25 mouse cellular contexts compared by ENCODE assay signal in the genomic region with DNA sequence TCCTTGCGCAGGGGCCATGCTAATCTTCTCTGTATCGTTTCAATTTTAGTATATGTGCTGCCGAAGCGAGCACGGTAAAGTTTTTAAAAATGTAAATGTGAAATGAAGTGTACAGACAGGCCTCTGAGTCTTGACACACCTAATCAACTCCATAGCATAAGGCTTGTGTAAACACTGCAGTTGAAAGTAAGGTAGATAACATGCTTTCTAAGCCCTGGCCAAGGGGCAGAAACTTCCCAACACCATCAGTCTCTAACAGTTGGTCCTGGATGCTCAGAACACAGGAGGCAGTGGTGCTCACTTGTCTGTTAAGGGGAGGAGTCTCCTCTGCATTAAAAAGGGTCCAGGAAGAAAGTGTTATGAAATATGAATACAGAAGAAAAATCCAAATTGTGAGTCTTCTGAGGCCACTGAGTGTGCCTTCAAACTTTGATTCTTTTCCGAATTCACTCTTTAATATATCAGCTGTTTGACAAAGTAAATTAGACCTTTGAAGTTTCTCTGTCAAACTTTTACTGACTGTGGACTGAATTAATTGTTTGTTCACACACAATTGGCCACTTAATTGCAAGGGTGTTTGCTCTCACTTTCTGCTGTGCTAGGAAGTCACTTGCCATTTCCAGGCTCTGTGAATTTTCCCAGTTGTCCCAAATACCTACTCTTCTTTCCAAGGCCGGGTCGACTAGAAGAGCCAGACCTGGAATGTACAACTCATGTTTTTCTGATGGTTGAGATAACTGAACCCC.
DNase-seq lines count a peak whose midpoint lies in the region; ATAC-seq and TF ChIP-seq lines count a peak whose summit lies in the region.
"Had no signal": no experiment of that assay in that cellular context is flagged by ENCODE, and none has a peak within 500 bp of the region (broad histone marks: within the 10 kb centered on the region; RNA-seq: fewer than 3 reads in every experiment).

No protein-coding gene starts in this region.

- H3K27me3 ChIP-seq in kidney, adult 2 months (replicated peaks; ENCODE audit: control insufficient read depth, insufficient read depth, low read length) = no peaks in the 10 kb centered on the region
- H3K27me3 ChIP-seq in lung, embryonic 15.5 days = no peaks in the 10 kb centered on the region
- H3K27me3 ChIP-seq in stomach, embryonic 16.5 days (ENCODE audit: control insufficient read depth, insufficient read depth, low read length) = no peaks in the 10 kb centered on the region
- H3K27me3 ChIP-seq: CH12.LX; embryonic facial prominence, embryonic 13.5 days; forebrain, embryonic 13.5 days; heart, embryonic 15.5 days; hindbrain, embryonic 13.5 days; Patski had no signal

- DNase-seq in kidney, adult 2 months = peak; percentile 53
- no peak for DNase-seq in kidney, adult 8-10 months
- no peak for DNase-seq in lung, adult 2 months
- no peak for DNase-seq in gastrocnemius, postnatal 25 days
- DNase-seq: adrenal gland, postnatal 14 days; cerebellum, adult 18-20 months; cerebellum, adult 9-11 months; cerebellum, postnatal 36 days; forebrain, postnatal 0 days; gastrocnemius, postnatal 10 days; heart, adult 2 months; heart, postnatal 14 days had no signal

- WGBS in kidney, adult 2 months = 76% methylated on average over 8 of the region's 8 CpGs
- 48% methylated on average over 8 of the region's 8 CpGs for WGBS in lung, embryonic 15.5 days
- 70% methylated on average over 8 of the region's 8 CpGs for WGBS in lung, adult 2 months
- 61% methylated on average over 8 of the region's 8 CpGs for WGBS in stomach, embryonic 16.5 days

- H3K4me3 ChIP-seq in kidney, adult 2 months (ENCODE audit: insufficient read depth, low read depth, low read length) = no peak overlapping the region
- no peak overlapping the region for H3K4me3 ChIP-seq in lung, embryonic 15.5 days
- no peak overlapping the region for H3K4me3 ChIP-seq in lung, adult 2 months (replicated peaks; ENCODE audit: extremely low read depth, low read depth, low read length)
- no peak overlapping the region for H3K4me3 ChIP-seq in stomach, embryonic 16.5 days (replicated peaks; ENCODE audit: low read length)
- H3K4me3 ChIP-seq: embryonic facial prominence, embryonic 13.5 days; forebrain, embryonic 13.5 days; heart, adult 2 months; heart, embryonic 15.5 days; hindbrain, embryonic 13.5 days had no signal

- H3K4me1 ChIP-seq in kidney, adult 2 months (ENCODE audit: control insufficient read depth, insufficient read depth, low read length) = peaks cover 9% of the 10 kb centered on the region
- H3K4me1 ChIP-seq in lung, embryonic 15.5 days = peaks cover 27% of the 10 kb centered on the region
- H3K4me1 ChIP-seq in lung, adult 2 months (ENCODE audit: control insufficient read depth, insufficient read depth, low read length) = peaks cover 13% of the 10 kb centered on the region
- peaks cover 10% of the 10 kb centered on the region for H3K4me1 ChIP-seq in stomach, embryonic 16.5 days (ENCODE audit: control insufficient read depth, insufficient read depth, low read length)
- H3K4me1 ChIP-seq: forebrain, embryonic 13.5 days; hindbrain, embryonic 13.5 days had no signal

- H3K9ac ChIP-seq in lung, embryonic 15.5 days = no peak overlapping the region
- no peak overlapping the region for H3K9ac ChIP-seq in stomach, embryonic 16.5 days (ENCODE audit: low read length)
- H3K9ac ChIP-seq: embryonic facial prominence, embryonic 13.5 days; forebrain, embryonic 13.5 days; forebrain, postnatal 0 days; heart, embryonic 15.5 days; hindbrain, embryonic 13.5 days had no signal

- H3K9me3 ChIP-seq in lung, embryonic 15.5 days = no peaks in the 10 kb centered on the region
- H3K9me3 ChIP-seq in stomach, embryonic 16.5 days (replicated peaks; ENCODE audit: control insufficient read depth, low read length) = no peaks in the 10 kb centered on the region
- H3K9me3 ChIP-seq: embryonic facial prominence, embryonic 13.5 days; forebrain, embryonic 13.5 days; heart, embryonic 15.5 days had no signal

- H3K36me3 ChIP-seq in kidney, adult 2 months (ENCODE audit: control insufficient read depth, insufficient read depth, low read length) = no peaks in the 10 kb centered on the region
- peaks cover 3% of the 10 kb centered on the region; the same call in 1 of the 2 replicates for H3K36me3 ChIP-seq in lung, embryonic 15.5 days
- no peaks in the 10 kb centered on the region for H3K36me3 ChIP-seq in stomach, embryonic 16.5 days (ENCODE audit: control insufficient read depth, insufficient read depth, low read length)
- H3K36me3 ChIP-seq: heart, embryonic 15.5 days had no signal

- TF ChIP-seq POLR2A in kidney, adult 2 months (IDR thresholded peaks at IDR 0.05; ENCODE audit: low read depth, low read length) = no peak
- TF ChIP-seq POLR2A in lung, adult 2 months (IDR thresholded peaks at IDR 0.05; ENCODE audit: borderline replicate concordance, extremely low read depth, low read depth, low read length) = no peak

- no peak for ATAC-seq in lung, embryonic 15.5 days (ENCODE audit: borderline replicate concordance, extremely low read depth, low FRiP score, low TSS enrichment)
- ATAC-seq in megakaryocyte progenitor cell, adult 5-6 weeks (replicated peaks; ENCODE audit: poor library complexity) = peak; percentile 44; the same call in 1 of the 2 replicates
- ATAC-seq in stomach, embryonic 16.5 days (ENCODE audit: insufficient read depth, low FRiP score) = peak; percentile 73; the same call in 1 of the 2 replicates
- ATAC-seq in frontal cortex, adult (ENCODE audit: low TSS enrichment) = no peak
- ATAC-seq: activated CD4-positive, CD25-positive, alpha-beta regulatory T cell, adult 4 months; forebrain, embryonic 13.5 days; forebrain, postnatal 0 days; hindbrain, postnatal 0 days; Patski had no signal

- TF ChIP-seq CTCF in kidney, adult 2 months (conservative IDR thresholded peaks at IDR 0.05; ENCODE audit: insufficient read depth, insufficient read length, low read depth, low read length) = no peak
- TF ChIP-seq CTCF in lung, adult 2 months (IDR thresholded peaks at IDR 0.05; ENCODE audit: insufficient read depth, low read length) = no peak

- no peak overlapping the region; the same call in 1 of the 2 replicates for H3K27ac ChIP-seq in kidney, adult 2 months (ENCODE audit: insufficient read depth, low read depth, low read length)
- peak overlapping the region; percentile 44 for H3K27ac ChIP-seq in lung, embryonic 15.5 days
- H3K27ac ChIP-seq in stomach, embryonic 16.5 days (ENCODE audit: low read length) = no peak overlapping the region; the same call in 1 of the 2 replicates
- H3K27ac ChIP-seq: embryonic facial prominence, embryonic 13.5 days; forebrain, embryonic 13.5 days; heart, adult 2 months; heart, embryonic 15.5 days; hindbrain, embryonic 13.5 days; hindbrain, postnatal 0 days had no signal

- H3K4me2 ChIP-seq in lung, embryonic 15.5 days = no peak overlapping the region
- H3K4me2 ChIP-seq in stomach, embryonic 16.5 days (ENCODE audit: low read depth, low read length) = no peak overlapping the region
- H3K4me2 ChIP-seq: embryonic facial prominence, embryonic 13.5 days; forebrain, embryonic 13.5 days; heart, embryonic 11.5 days; heart, embryonic 15.5 days; hindbrain, embryonic 13.5 days had no signal

Comparison
In these comparisons a context has a peak if more than half of its experiments do, and no peak if none do; other contexts are left out.
1. ATAC-seq: peak in megakaryocyte progenitor cell, adult 5-6 weeks (single experiment) and stomach, embryonic 16.5 days (single experiment); none in lung, embryonic 15.5 days (single experiment) and frontal cortex, adult (single experiment).